Mouse (Mus musculus): ENCODE data around the gene Yars.

DNA sequence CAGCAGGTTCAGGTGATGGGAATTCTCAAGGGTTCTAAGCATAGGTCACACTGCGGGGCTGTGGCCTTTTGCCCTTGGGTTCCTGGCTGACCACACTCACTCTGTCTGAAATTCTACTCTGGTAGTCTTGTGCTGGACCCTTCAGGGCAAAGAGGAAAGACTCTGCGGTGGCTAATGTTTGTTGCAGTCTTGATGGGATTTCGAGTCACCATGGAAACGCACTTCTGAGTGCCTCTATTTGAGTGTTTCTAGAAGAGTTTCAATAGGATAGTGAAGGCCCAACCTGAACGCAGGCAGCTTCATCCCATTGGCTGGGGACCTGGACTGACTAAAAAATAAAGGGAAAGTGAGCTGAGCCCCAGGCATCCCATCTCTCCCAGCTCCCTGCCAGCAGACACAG, 77.3 kb downstream of the Yars start:
- no peak for TF ChIP-seq CTCF (IDR thresholded peaks at IDR 0.05; ENCODE audit: control insufficient read depth, insufficient read depth, insufficient replicate concordance, low read depth, low read length)
- TF ChIP-seq POLR2A (IDR thresholded peaks at IDR 0.05; ENCODE audit: control insufficient read depth, low read depth, low read length), result no peak

Data from testis, adult 2 months (tissue).